ENCODE assay signal across 9 mouse cellular contexts in the genomic region with DNA sequence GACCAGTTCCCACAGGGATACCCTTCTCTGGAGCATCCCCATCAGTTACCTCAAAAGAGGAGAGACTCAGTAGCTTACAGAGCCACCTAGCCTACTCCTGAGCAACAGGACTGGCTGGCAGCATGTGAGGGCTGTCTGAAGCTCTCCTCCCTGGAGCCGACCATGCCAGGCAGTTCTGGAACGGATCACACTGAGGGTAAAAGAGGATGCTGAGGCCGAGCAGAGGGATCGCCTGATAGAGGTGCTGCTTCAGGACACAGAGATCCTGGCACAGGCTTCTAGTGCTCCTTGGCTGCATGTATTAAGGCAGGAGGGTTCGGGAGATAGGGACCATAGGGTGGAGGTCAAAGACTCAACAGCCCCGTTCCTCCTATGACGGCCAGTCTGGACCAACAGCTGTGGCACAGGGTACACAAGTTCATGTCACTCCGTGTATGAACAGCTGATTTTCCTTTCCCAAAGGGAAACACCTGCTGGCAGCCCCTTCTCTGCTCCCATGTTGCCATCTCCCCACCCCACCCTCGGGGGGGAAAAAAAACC. TPM values are rescaled to one million over a fixed set of nuclear protein-coding genes. Genes with fewer than 3 reads are reported as not detected.
DNase-seq lines count a peak whose midpoint lies in the region; ATAC-seq lines count a peak whose summit lies in the region.
"Had no signal": no experiment of that assay in that cellular context is flagged by ENCODE, and none has a peak within 500 bp of the region (broad histone marks: within the 10 kb centered on the region; RNA-seq: fewer than 3 reads in every experiment).

No protein-coding gene starts in this region.

- peaks cover 16% of the 10 kb centered on the region for H3K36me3 ChIP-seq in hindbrain, embryonic 11.5 days (ENCODE audit: control insufficient read depth, insufficient read depth, low read length)
- peaks cover 26% of the 10 kb centered on the region for H3K36me3 ChIP-seq in midbrain, embryonic 11.5 days (ENCODE audit: control insufficient read depth, insufficient read depth, low read length)

- 62% methylated on average over 9 of the region's 9 CpGs for WGBS in hindbrain, embryonic 11.5 days
- WGBS in midbrain, embryonic 11.5 days: 68% methylated on average over 9 of the region's 9 CpGs

- 0 out of 2 replicates have a peak, but pooled peaks cover 2% of the 10 kb centered on the region for H3K27me3 ChIP-seq in hindbrain, embryonic 11.5 days (ENCODE audit: control insufficient read depth, insufficient read depth, low read length)
- peaks cover 14% of the 10 kb centered on the region; the same call in 1 of the 2 replicates for H3K27me3 ChIP-seq in midbrain, embryonic 11.5 days (ENCODE audit: control insufficient read depth, insufficient read depth, low read length)

- H3K4me1 ChIP-seq in hindbrain, embryonic 11.5 days (replicated peaks; ENCODE audit: control insufficient read depth, insufficient read depth, low read length): 0 out of 2 replicates have a peak, but pooled peaks cover 9% of the 10 kb centered on the region
- peaks cover 8% of the 10 kb centered on the region; the same call in 1 of the 2 replicates for H3K4me1 ChIP-seq in midbrain, embryonic 11.5 days (ENCODE audit: control insufficient read depth, insufficient read depth, low read length)

- peak overlapping the region; percentile 80 for H3K4me2 ChIP-seq in hindbrain, embryonic 11.5 days (replicated peaks; ENCODE audit: low read depth, low read length)
- peak overlapping the region; percentile 86 for H3K4me2 ChIP-seq in midbrain, embryonic 11.5 days

- H3K4me3 ChIP-seq in hindbrain, embryonic 11.5 days (ENCODE audit: low read depth, low read length): peak overlapping the region; percentile 89
- peak overlapping the region; percentile 85 for H3K4me3 ChIP-seq in midbrain, embryonic 11.5 days (ENCODE audit: low read depth, low read length)
- H3K4me3 ChIP-seq: megakaryocyte, embryonic 14.5 days had no signal

- DNase-seq in cerebellum, adult 9-10 months: peak; percentile 70
- DNase-seq in cerebellum, postnatal 25 days: peak; percentile 64 to 70
- no peak for DNase-seq in hindbrain, embryonic 11.5 days (ENCODE audit: low spot score)
- DNase-seq in midbrain, embryonic 11.5 days (ENCODE audit: low spot score, missing footprints): peak; percentile 86
- DNase-seq in yolk sac, embryonic 10.5 days (ENCODE audit: low spot score): no peak
- no peak for DNase-seq in liver
- DNase-seq: adrenal gland, postnatal 25 days had no signal

- no peaks in the 10 kb centered on the region for H3K9me3 ChIP-seq in hindbrain, embryonic 11.5 days (ENCODE audit: control insufficient read depth, low read length)
- no peaks in the 10 kb centered on the region; the same call in 1 of the 2 replicates for H3K9me3 ChIP-seq in midbrain, embryonic 11.5 days (ENCODE audit: control insufficient read depth, low read length)

- H3K9ac ChIP-seq in hindbrain, embryonic 11.5 days (ENCODE audit: low read depth, low read length): peak overlapping the region; percentile 95
- peak overlapping the region; percentile 97 for H3K9ac ChIP-seq in midbrain, embryonic 11.5 days (ENCODE audit: low read length)

- ATAC-seq in hindbrain, embryonic 11.5 days (ENCODE audit: low FRiP score): no peak
- no peak for ATAC-seq in midbrain, embryonic 11.5 days (ENCODE audit: low FRiP score)
- ATAC-seq in megakaryocyte progenitor cell, adult 5-6 weeks (replicated peaks; ENCODE audit: poor library complexity): no peak

- 0 out of 2 replicates have a peak overlapping the region, but pooled peaks have one; percentile 18 for H3K27ac ChIP-seq in hindbrain, embryonic 11.5 days (ENCODE audit: low read depth, low read length)
- H3K27ac ChIP-seq in midbrain, embryonic 11.5 days (ENCODE audit: low read depth, low read length): no peak overlapping the region

RNA-seq across cellular contexts. Expression of a gene that starts 2.2 kb away (rescaled TPM):
- polyA plus RNA-seq in hindbrain, embryonic 11.5 days (2014; fragmentation: Nextera tagmentation; extraction: Ambion mirVana): 88.7 and 109 TPM in 2 replicates
- polyA plus RNA-seq in midbrain, embryonic 11.5 days (2014; fragmentation: Nextera tagmentation; extraction: Ambion mirVana): 76.7 and 77.4 TPM in 2 replicates
- 0.15 TPM in 1 of 2 replicates, not detected in the other for total RNA-seq in megakaryocyte progenitor cell, adult 5-6 weeks (2015)
- total RNA-seq in megakaryocyte progenitor cell, adult 5-6 weeks (2017): 0.34 and 1.00 TPM in 2 replicates

Comparison
In these comparisons a context has a peak if more than half of its experiments do, and no peak if none do; other contexts are left out.
1. DNase-seq: peak in cerebellum, adult 9-10 months (single experiment), cerebellum, postnatal 25 days (2 of 2) and midbrain, embryonic 11.5 days (single experiment); none in hindbrain, embryonic 11.5 days (single experiment), yolk sac, embryonic 10.5 days (single experiment) and liver (single experiment).